Mouse (Mus musculus): ENCODE measurements around the gene Khdc4. TPM values are rescaled to one million over a fixed set of nuclear protein-coding genes. Genes with fewer than 3 reads are reported as not detected.

The Khdc4 gene
- 100 to 1,000 TPM; 130 to 137 TPM for total RNA-seq (2023)

DNA sequence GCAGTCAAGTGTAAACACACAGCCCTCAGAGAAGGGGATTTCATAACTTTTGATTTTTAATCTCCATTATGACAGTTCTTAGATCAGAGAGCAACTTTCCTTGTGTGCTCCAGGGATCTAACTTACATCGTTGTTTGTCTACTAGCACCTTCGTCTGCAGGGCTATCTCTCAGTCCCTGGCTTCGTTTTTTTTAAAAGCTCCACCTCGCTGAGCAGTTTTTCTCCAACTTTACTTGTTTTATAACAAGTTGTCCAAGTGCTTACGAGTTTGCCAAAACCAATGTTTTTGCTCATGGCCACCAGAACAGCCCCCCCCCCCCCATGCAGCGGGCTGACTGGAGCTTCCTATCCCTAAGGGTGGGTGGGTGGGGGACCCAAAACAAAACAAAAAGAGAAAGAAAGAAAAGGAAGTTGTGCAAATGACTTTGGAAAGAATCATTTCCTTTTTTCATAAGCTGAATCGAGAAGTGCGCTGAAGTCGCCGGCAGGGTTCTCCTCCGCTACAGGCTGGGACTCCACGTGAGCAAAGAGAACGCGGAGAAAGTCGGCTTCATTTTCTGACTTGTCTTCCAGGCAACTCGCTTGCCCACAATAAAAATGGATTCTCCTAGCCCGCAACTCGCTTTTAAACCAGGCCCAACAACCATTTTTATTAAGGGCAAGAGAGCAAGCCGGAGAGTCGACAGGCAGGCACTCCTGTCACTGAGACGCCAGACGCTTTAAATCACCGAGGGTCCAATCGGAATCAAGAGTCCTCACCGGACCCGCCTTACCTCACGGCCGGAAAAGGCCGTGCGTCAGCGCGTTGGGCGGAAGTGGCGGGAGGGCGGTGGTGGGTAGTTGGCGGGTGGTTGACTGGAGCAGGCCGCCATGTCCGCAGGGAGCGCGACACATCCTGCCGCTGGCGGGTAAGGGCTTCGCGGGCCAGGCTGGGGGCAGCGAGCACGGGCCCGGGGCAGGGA lies at the start of gene Khdc4:
Gene Khdc4, plus strand, starts transcription at position 824 of the 962 bp plus-strand sequence.

DNA sequence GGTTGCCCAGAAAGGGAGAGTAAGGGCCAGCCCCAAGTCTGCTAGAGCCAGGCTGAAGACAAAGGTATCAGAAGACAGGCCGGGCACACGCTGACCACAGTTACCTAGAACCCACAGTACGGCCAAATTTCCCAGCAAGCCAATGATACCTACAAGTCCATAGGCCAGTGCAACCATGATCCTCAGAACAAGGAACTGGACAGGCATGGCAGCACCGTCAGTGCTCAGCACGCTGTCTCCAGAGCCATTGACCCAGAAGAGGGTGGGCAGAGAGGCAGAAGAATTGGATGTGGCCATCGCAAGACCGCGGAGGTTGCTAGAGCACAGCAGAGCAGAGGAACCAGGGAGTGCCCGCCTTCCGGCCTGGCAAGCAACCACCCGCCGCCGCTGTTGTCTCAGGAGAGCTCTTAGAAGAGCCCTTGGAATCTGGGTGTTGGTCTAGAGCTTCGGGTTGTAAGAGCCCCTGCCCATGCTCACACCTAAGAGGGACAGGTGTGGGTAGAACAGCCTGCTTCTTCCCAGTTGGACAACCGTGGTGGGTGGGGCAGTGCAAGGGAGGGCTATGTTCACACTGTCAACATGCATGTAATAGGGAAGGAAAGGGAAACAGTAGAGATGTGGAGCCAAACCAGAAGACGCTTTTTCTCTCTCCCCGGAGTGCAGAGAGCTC lies 32.6 kb upstream of the Khdc4 start, which contains the start of gene Rxfp4:
Gene Rxfp4, minus strand, starts transcription at position 297 of the 670 bp plus-strand sequence.

DNA sequence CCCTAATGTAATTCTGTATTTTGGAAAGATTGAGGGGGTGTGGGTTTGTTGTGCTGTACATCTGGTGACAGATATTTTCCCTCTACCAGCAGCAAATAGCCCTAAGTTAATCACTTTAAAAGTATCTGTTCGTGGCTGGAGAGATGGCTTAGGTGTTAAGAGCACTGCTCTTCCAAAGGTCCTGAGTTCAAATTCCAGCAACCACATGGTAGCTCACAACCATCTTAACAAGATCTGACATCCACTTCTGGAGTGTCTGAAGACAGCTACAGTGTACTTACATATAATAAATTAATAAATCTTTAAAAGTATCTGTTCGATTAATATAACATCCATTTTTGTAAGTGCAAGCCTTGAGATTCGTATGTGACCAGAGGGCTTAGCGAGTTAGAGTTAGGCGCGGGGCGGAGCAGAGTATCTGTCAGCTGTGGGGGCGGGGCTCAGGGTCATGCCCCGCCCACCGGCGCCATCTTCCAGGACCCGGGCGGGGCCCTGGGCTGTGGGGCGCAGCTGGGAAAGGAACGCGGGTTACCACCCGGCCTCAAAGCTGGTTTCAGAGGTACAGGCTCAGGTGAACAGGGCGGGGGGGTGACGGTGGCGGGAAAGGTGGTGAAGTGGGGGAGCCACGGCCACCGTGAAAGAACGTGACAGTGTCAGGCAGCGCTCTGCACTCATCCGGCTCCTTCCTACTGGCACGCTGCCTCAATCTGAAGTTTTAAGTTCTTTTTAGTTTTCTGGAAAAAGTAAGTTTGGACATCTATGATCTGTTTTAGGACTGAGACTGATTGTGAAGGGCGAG lies 31.0 kb downstream of the Khdc4 start, which contains the start of gene Rit1:
Gene Rit1, plus strand, starts transcription at position 440 of the 799 bp plus-strand sequence.

Other genes with a start within 250 kb of the Khdc4 start
- 1 to 10 TPM; 1.8 to 3.5 TPM for gene Sema4a, start 224.6 kb upstream of the Khdc4 start, total RNA-seq (2023)
- gene Lmna, start 175.8 kb upstream of the Khdc4 start, total RNA-seq (2023): 1 to 10 TPM; 2.7 to 8.9 TPM
- 1 to 10 TPM; 1.1 to 1.4 TPM for gene Mex3a, start 153.4 kb upstream of the Khdc4 start, total RNA-seq (2023)
- 1 to 10 TPM; 1.1 to 2.7 TPM for gene Rab25, start 137.5 kb upstream of the Khdc4 start, total RNA-seq (2023)
- gene Lamtor2, start 132.7 kb upstream of the Khdc4 start, total RNA-seq (2023): 100 to 1,000 TPM in 1 of 2 experiments, 10 to 100 TPM in 1; 84.6 to 103 TPM
- 10 to 100 TPM; 48.4 to 50.3 TPM for gene Ubqln4, start 132.0 kb upstream of the Khdc4 start, total RNA-seq (2023)
- 10 to 100 TPM; 70.8 to 73.9 TPM for gene Ssr2, start 109.9 kb upstream of the Khdc4 start, total RNA-seq (2023)
- 100 to 1,000 TPM; 275 to 277 TPM for gene Arhgef2, start 79.8 kb upstream of the Khdc4 start, total RNA-seq (2023)
- not detected for gene Rxfp4, start 32.7 kb upstream of the Khdc4 start, total RNA-seq (2023)
- 10 to 100 TPM; 32.8 to 37.0 TPM for gene Rit1, start 31.0 kb downstream of the Khdc4 start, total RNA-seq (2023)
- gene Syt11, start 89.4 kb downstream of the Khdc4 start, total RNA-seq (2023): 1 to 10 TPM; 3.5 to 3.6 TPM
- gene Gon4l, start 149.4 kb downstream of the Khdc4 start, total RNA-seq (2023): 10 to 100 TPM; 80.0 to 84.3 TPM
- 10 to 100 TPM; 14.3 to 17.2 TPM for gene Msto1, start 228.2 kb downstream of the Khdc4 start, total RNA-seq (2023)